Mouse (Mus musculus) forebrain, embryonic 12.5 days (tissue): ENCODE results near the gene Cblc. TPM values are rescaled to one million over a fixed set of nuclear protein-coding genes. Genes with fewer than 3 reads are reported as not detected.
A peak's percentile ranks its signal among the peaks of the same experiment; 100 is the strongest.

ENCODE experiments used
- ATAC-seq: fragments of 200-750 bp; cut with Nextera tagmentation; 2 replicates; pipeline ENCODE4 v1.8.0; 2017; ENCODE audit warnings: moderate TSS enrichment; ENCODE audit not compliant: low FRiP score
- H3K27ac ChIP-seq: fragments of 300-500 bp; sonication (generic); 2 replicates; pipeline ENCODE4 v1.5.1; 2016; ENCODE audit warnings: mild to moderate bottlenecking
- H3K27me3 ChIP-seq: fragments of 300-500 bp; sonication (generic); 2 replicates; pipeline ENCODE4 v1.6.1; 2016; ENCODE audit warnings: mild to moderate bottlenecking
- H3K36me3 ChIP-seq: fragments of 300-500 bp; sonication (generic); replicated peaks from 2 replicates; pipeline ENCODE4 v1.6.1; 2016; ENCODE audit warnings: mild to moderate bottlenecking
- H3K4me1 ChIP-seq: fragments of 300-500 bp; sonication (generic); 2 replicates; pipeline ENCODE4 v1.6.1; 2016
- H3K4me2 ChIP-seq: fragments of 300-500 bp; sonication (generic); 2 replicates; pipeline ENCODE4 v1.6.1; 2016; ENCODE audit warnings: mild to moderate bottlenecking, moderate library complexity
- H3K4me3 ChIP-seq: fragments of 300-500 bp; sonication (generic); replicated peaks from 2 replicates; pipeline ENCODE4 v1.5.1; 2016; ENCODE audit warnings: mild to moderate bottlenecking
- H3K9ac ChIP-seq: fragments of 300-500 bp; sonication (generic); 2 replicates; pipeline ENCODE4 v1.6.1; 2016; ENCODE audit warnings: mild to moderate bottlenecking
- H3K9me3 ChIP-seq: fragments of 300-500 bp; sonication (generic); 2 replicates; pipeline ENCODE4 v1.6.1; 2016
- WGBS: fragments of 180-500 bp; shearing (Covaris S2); methylation state at CpG from one replicate; pipeline ENCODE4 v1.1.7; 2016; 5-methylcytosine and 5-hydroxymethylcytosine counted together
- polyA plus RNA-seq: library from polyadenylated mRNA; unstranded; fragments of >200 nt; fragmentation: Nextera tagmentation; extraction: Ambion mirVana; gene quantifications from 2 replicates; pipeline ENCODE4 v1.2.1, GENCODE M21; 2016

Gene Cblc
- polyA plus RNA-seq, 1 experiment from 2014 or later, result 0.56 TPM

- peaks cover 12% of the 10 kb centered on the region for H3K27me3 ChIP-seq
- ATAC-seq, result no peak
- WGBS, result 86% methylated on average over 3 of the region's 3 CpGs
- no peaks in the 10 kb centered on the region for H3K36me3 ChIP-seq
- H3K9me3 ChIP-seq, result no peaks in the 10 kb centered on the region
- no peak overlapping the region for H3K4me2 ChIP-seq
- H3K4me1 ChIP-seq, result peaks cover 6% of the 10 kb centered on the region; the same call in 1 of the 2 replicates
- H3K27ac ChIP-seq, result no peak overlapping the region
- no peak overlapping the region for H3K4me3 ChIP-seq
- H3K9ac ChIP-seq, result no peak overlapping the region
Measured at GRCm38 (mm10) chr7:19829694-19830093, 33.1 kb upstream of the Cblc start.

GRCm38 (mm10) chr7:19826756-19827155 is 30.1 kb upstream of the Cblc start:
- Histone ChIP-seq H3K27me3 (peaks cover 38% of the 10 kb centered on the region), H3K9me3 (no peaks in the 10 kb centered on the region), H3K4me3 (no peak overlapping the region), H3K4me1 (peaks cover 19% of the 10 kb centered on the region), H3K36me3 (no peaks in the 10 kb centered on the region), H3K27ac (no peak overlapping the region), H3K4me2 (no peak overlapping the region), H3K9ac (no peak overlapping the region)
- ATAC-seq, result no peak
- 46% methylated on average over 6 of the region's 6 CpGs for WGBS

GRCm38 (mm10) chr7:19824182-19824973 is 27.8 kb upstream of the Cblc start:
- Histone ChIP-seq H3K9me3 (no peaks in the 10 kb centered on the region), H3K27me3 (peaks cover 52% of the 10 kb centered on the region), H3K27ac (0 out of 2 replicates have a peak overlapping the region, but pooled peaks have one; percentile 26), H3K4me2 (peak overlapping the region; percentile 25), H3K9ac (peak overlapping the region; percentile 8; the same call in 1 of the 2 replicates), H3K4me3 (0 out of 2 replicates have a peak overlapping the region, but pooled peaks have one; percentile 4), H3K4me1 (peaks cover 13% of the 10 kb centered on the region), H3K36me3 (no peaks in the 10 kb centered on the region)
- WGBS, result 24% methylated on average over 26 of the region's 26 CpGs
- ATAC-seq, result peak; percentile 41; the same call in 1 of the 2 replicates

GRCm38 (mm10) chr7:19823256-19824181 is 26.9 kb upstream of the Cblc start:
- H3K4me1 ChIP-seq, result peaks cover 13% of the 10 kb centered on the region
- H3K27ac ChIP-seq, result 0 out of 2 replicates have a peak overlapping the region, but pooled peaks have one; percentile 26
- 22% methylated on average over 16 of the region's 16 CpGs for WGBS
- H3K36me3 ChIP-seq, result no peaks in the 10 kb centered on the region
- H3K9ac ChIP-seq, result 0 out of 2 replicates have a peak overlapping the region, but pooled peaks have one; percentile 8
- H3K4me3 ChIP-seq, result 0 out of 2 replicates have a peak overlapping the region, but pooled peaks have one; percentile 4
- no peaks in the 10 kb centered on the region for H3K9me3 ChIP-seq
- peak overlapping the region; percentile 25; the same call in 1 of the 2 replicates for H3K4me2 ChIP-seq
- H3K27me3 ChIP-seq, result peaks cover 61% of the 10 kb centered on the region
- no peak for ATAC-seq

- peak within 1 kb of the TSS; percentile 36 for H3K4me3 ChIP-seq
- peak within 1 kb of the TSS; percentile 33; the same call in 1 of the 2 replicates for H3K9ac ChIP-seq
- peaks cover 70% of the 10 kb centered on the region for H3K27me3 ChIP-seq
- peak within 1 kb of the TSS; percentile 55 for H3K4me2 ChIP-seq
- H3K36me3 ChIP-seq, result no peaks in the 10 kb centered on the region
- H3K4me1 ChIP-seq, result peaks cover 16% of the 10 kb centered on the region
- H3K27ac ChIP-seq, result no peak within 1 kb of the TSS
- no peaks in the 10 kb centered on the region for H3K9me3 ChIP-seq
- 1% methylated on average over 39 of the region's 42 CpGs for WGBS
- ATAC-seq, result no peak
Measured at GRCm38 (mm10) chr7:19822604-19823058, 26.0 kb upstream of the Cblc start, which contains the start of gene Bcl3. Bcl3 (minus strand) TSS chr7:19822770.

- Histone ChIP-seq H3K4me2 (peak overlapping the region; percentile 55), H3K9ac (peak overlapping the region; percentile 33; the same call in 1 of the 2 replicates), H3K27ac (no peak overlapping the region), H3K36me3 (no peaks in the 10 kb centered on the region), H3K9me3 (no peaks in the 10 kb centered on the region), H3K4me3 (peak overlapping the region; percentile 36), H3K4me1 (peaks cover 20% of the 10 kb centered on the region), H3K27me3 (peaks cover 74% of the 10 kb centered on the region)
- 5% methylated on average over 15 of the region's 20 CpGs for WGBS
- ATAC-seq, result no peak
Measured at GRCm38 (mm10) chr7:19822193-19822592, 25.6 kb upstream of the Cblc start.

DNA sequence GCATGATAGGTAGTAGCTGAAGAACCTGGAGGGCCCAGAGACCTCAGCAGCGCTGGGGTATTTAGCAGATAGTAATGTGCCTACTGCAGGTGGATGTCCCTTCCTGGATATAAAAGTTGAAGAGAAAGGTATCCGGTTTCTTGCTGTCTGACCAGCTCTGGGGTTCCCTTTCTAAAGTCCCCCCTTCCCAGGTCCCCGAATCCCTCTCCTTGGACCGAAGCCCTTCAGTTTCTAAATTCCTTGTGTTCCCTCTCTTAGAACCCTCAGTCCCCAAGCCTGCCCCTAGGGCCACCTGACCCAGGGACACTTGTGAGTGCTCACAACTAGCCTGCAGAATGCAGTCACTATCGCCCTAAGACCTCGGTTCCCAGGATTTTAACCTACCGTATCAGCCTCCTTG is 25.0 kb upstream of the Cblc start:
- H3K9ac ChIP-seq, result no peak overlapping the region
- 58% methylated on average over 7 of the region's 7 CpGs for WGBS
- no peaks in the 10 kb centered on the region for H3K9me3 ChIP-seq
- H3K4me2 ChIP-seq, result no peak overlapping the region
- no peaks in the 10 kb centered on the region for H3K36me3 ChIP-seq
- ATAC-seq, result no peak
- no peak overlapping the region for H3K27ac ChIP-seq
- H3K27me3 ChIP-seq, result peaks cover 80% of the 10 kb centered on the region
- no peak overlapping the region for H3K4me3 ChIP-seq
- peaks cover 26% of the 10 kb centered on the region for H3K4me1 ChIP-seq

DNA sequence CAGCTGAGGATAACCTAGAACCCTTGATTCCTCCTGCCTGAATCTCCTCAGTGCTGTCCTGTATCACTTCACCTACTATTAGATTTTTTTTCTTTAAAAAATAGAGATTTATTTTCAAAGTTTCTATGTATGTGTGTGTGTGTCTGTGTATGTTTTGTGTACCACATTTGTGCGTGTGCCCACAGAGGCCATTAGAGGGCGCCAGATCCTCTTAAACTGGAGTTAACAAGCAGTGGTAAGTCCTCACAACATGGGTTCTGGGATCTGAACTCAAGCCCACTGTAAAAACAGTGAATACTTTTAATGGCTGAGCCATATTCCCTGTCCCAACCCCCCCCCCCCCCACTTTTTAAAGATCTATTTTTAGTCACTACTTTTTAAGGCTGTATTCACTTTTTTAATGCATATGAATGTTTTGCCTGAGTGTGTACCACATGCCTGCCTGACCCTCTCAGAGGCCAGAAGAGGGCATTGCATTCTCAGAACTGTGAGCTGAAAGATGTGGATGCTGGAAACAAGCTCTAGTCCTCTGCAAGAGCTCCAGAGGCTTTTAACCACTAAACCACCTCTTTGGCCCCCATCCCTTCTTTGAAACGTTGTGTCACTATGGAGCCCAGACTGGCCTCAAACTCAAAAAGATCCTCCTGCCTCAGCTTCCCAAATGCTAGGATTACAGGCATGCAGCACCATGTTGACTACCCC is 23.9 kb upstream of the Cblc start:
- H3K36me3 ChIP-seq, result no peaks in the 10 kb centered on the region
- no peak overlapping the region for H3K9ac ChIP-seq
- no peak overlapping the region for H3K27ac ChIP-seq
- 71% methylated on average over 3 of the region's 3 CpGs for WGBS
- H3K4me1 ChIP-seq, result peaks cover 37% of the 10 kb centered on the region
- H3K4me3 ChIP-seq, result no peak overlapping the region
- H3K4me2 ChIP-seq, result no peak overlapping the region
- 0 out of 2 replicates have a peak, but pooled peaks cover 1% of the 10 kb centered on the region for H3K9me3 ChIP-seq
- no peak for ATAC-seq
- H3K27me3 ChIP-seq, result peaks cover 87% of the 10 kb centered on the region

DNA sequence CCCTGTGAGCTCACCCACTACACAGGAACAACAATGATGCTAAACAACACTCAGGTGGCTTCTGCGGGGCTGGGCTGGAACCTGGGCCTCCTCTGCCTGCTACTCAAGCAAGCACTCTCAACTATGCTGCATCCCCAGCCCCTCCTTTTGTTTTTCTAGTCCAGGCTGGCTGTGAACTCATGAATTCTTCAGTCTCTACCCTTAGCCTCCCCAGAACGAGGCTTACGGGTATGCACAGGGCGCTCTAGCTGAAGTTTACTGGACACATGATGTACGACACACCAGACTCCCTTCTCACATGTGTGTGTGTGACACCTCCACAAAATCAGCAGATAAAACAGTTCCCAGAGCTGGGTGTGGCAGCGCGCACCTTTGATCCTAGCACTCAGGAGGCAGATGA is 22.3 kb upstream of the Cblc start:
- no peak overlapping the region for H3K27ac ChIP-seq
- no peaks in the 10 kb centered on the region for H3K36me3 ChIP-seq
- H3K9ac ChIP-seq, result no peak overlapping the region
- H3K4me1 ChIP-seq, result peaks cover 32% of the 10 kb centered on the region
- 85% methylated on average over 7 of the region's 7 CpGs for WGBS
- H3K4me2 ChIP-seq, result no peak overlapping the region
- ATAC-seq, result no peak
- no peak overlapping the region for H3K4me3 ChIP-seq
- H3K27me3 ChIP-seq, result peaks cover 89% of the 10 kb centered on the region
- 0 out of 2 replicates have a peak, but pooled peaks cover 3% of the 10 kb centered on the region for H3K9me3 ChIP-seq

- Histone ChIP-seq H3K36me3 (no peaks in the 10 kb centered on the region), H3K27me3 (peaks cover 88% of the 10 kb centered on the region), H3K4me2 (no peak overlapping the region), H3K4me1 (peaks cover 32% of the 10 kb centered on the region), H3K27ac (no peak overlapping the region), H3K4me3 (no peak overlapping the region), H3K9me3 (0 out of 2 replicates have a peak, but pooled peaks cover 3% of the 10 kb centered on the region), H3K9ac (no peak overlapping the region)
- ATAC-seq, result no peak
- 77% methylated on average over 5 of the region's 5 CpGs for WGBS
Measured at GRCm38 (mm10) chr7:19818440-19818839, 21.8 kb upstream of the Cblc start.

GRCm38 (mm10) chr7:19817382-19818105 is 20.9 kb upstream of the Cblc start:
- H3K9me3 ChIP-seq, result 0 out of 2 replicates have a peak, but pooled peaks cover 3% of the 10 kb centered on the region
- H3K4me3 ChIP-seq, result peak overlapping the region; percentile 18
- WGBS, result 5% methylated on average over 15 of the region's 15 CpGs
- H3K27me3 ChIP-seq, result peaks cover 88% of the 10 kb centered on the region
- no peak overlapping the region for H3K9ac ChIP-seq
- H3K27ac ChIP-seq, result 0 out of 2 replicates have a peak overlapping the region, but pooled peaks have one; percentile 25
- ATAC-seq, result peak; percentile 68
- no peaks in the 10 kb centered on the region for H3K36me3 ChIP-seq
- H3K4me2 ChIP-seq, result peak overlapping the region; percentile 54
- peaks cover 30% of the 10 kb centered on the region for H3K4me1 ChIP-seq
